Mouse (Mus musculus) testis, adult 2 months (tissue): ENCODE results near the gene Gcsam.

Source experiments
- CTCF ChIP-seq: fragments of 200-500 bp; IDR thresholded peaks from 2 replicates; pipeline ENCODE4 v1.5.1; 2012; ENCODE audit warnings: low read depth, mild to moderate bottlenecking, inconsistent platforms, low read length, moderate library complexity; ENCODE audit not compliant: control insufficient read depth, insufficient read depth, insufficient replicate concordance
- POLR2A ChIP-seq: fragments of 200-500 bp; IDR thresholded peaks from 2 replicates; pipeline ENCODE4 v1.6.1; 2012; ENCODE audit warnings: low read depth, mild to moderate bottlenecking, inconsistent platforms, low read length, moderate library complexity; ENCODE audit not compliant: control insufficient read depth

- TF ChIP-seq CTCF: no peak
- no peak for TF ChIP-seq POLR2A
These were observed 880 bp upstream of the Gcsam start for GRCm38 (mm10) chr16:45609300-45609699.
